Mouse (Mus musculus): Measurements from ENCODE around the gene Map4k4. TPM values are rescaled to one million over a fixed set of nuclear protein-coding genes. Genes with fewer than 3 reads are reported as not detected.

The Map4k4 gene
- polyA plus RNA-seq, 1 experiment: 54.5 TPM

GRCm38 (mm10) chr1:39956712-39957111 lies 56.0 kb downstream of the Map4k4 start:
- Histone ChIP-seq H3K27ac (ENCODE audit: insufficient read depth, low read depth, low read length) (no peak overlapping the region), H3K4me3 (ENCODE audit: insufficient read depth, low read length) (no peak overlapping the region), H3K4me1 (ENCODE audit: control insufficient read depth, insufficient read depth, low read length) (peaks cover 35% of the 10 kb centered on the region)
- no peak for TF ChIP-seq CTCF (IDR thresholded peaks at IDR 0.05; ENCODE audit: low read depth, low read length)
- no peak for TF ChIP-seq POLR2A (IDR thresholded peaks at IDR 0.05; ENCODE audit: borderline replicate concordance, low read depth, low read length)

- H3K4me3 ChIP-seq (ENCODE audit: insufficient read depth, low read length): no peak overlapping the region
- peaks cover 40% of the 10 kb centered on the region for H3K4me1 ChIP-seq (ENCODE audit: control insufficient read depth, insufficient read depth, low read length)
- TF ChIP-seq CTCF (IDR thresholded peaks at IDR 0.05; ENCODE audit: low read depth, low read length): no peak
- TF ChIP-seq POLR2A (IDR thresholded peaks at IDR 0.05; ENCODE audit: borderline replicate concordance, low read depth, low read length): no peak
- H3K27ac ChIP-seq (ENCODE audit: insufficient read depth, low read depth, low read length): no peak overlapping the region
These were observed 57.3 kb downstream of the Map4k4 start for GRCm38 (mm10) chr1:39957981-39958380.

GRCm38 (mm10) chr1:39960623-39961022 lies 59.9 kb downstream of the Map4k4 start:
- Histone ChIP-seq H3K4me3 (ENCODE audit: insufficient read depth, low read length) (no peak overlapping the region), H3K27ac (ENCODE audit: insufficient read depth, low read depth, low read length) (peak overlapping the region; percentile 64), H3K4me1 (ENCODE audit: control insufficient read depth, insufficient read depth, low read length) (peaks cover 53% of the 10 kb centered on the region)
- TF ChIP-seq CTCF (IDR thresholded peaks at IDR 0.05; ENCODE audit: low read depth, low read length): no peak

GRCm38 (mm10) chr1:39961113-39961512 lies 60.4 kb downstream of the Map4k4 start:
- Histone ChIP-seq H3K27ac (ENCODE audit: insufficient read depth, low read depth, low read length) (peak overlapping the region; percentile 64), H3K4me1 (ENCODE audit: control insufficient read depth, insufficient read depth, low read length) (peaks cover 54% of the 10 kb centered on the region), H3K4me3 (ENCODE audit: insufficient read depth, low read length) (no peak overlapping the region)
- TF ChIP-seq CTCF (IDR thresholded peaks at IDR 0.05; ENCODE audit: low read depth, low read length): no peak
- TF ChIP-seq POLR2A (IDR thresholded peaks at IDR 0.05; ENCODE audit: borderline replicate concordance, low read depth, low read length): no peak

- peaks cover 54% of the 10 kb centered on the region for H3K4me1 ChIP-seq (ENCODE audit: control insufficient read depth, insufficient read depth, low read length)
- TF ChIP-seq CTCF (IDR thresholded peaks at IDR 0.05; ENCODE audit: low read depth, low read length): no peak
- no peak for TF ChIP-seq POLR2A (IDR thresholded peaks at IDR 0.05; ENCODE audit: borderline replicate concordance, low read depth, low read length)
- H3K27ac ChIP-seq (ENCODE audit: insufficient read depth, low read depth, low read length): peak overlapping the region; percentile 10
- no peak overlapping the region for H3K4me3 ChIP-seq (ENCODE audit: insufficient read depth, low read length)
These were observed 61.6 kb downstream of the Map4k4 start for GRCm38 (mm10) chr1:39962321-39962720.

GRCm38 (mm10) chr1:39962840-39963239 lies 62.1 kb downstream of the Map4k4 start:
- Histone ChIP-seq H3K4me3 (ENCODE audit: insufficient read depth, low read length) (no peak overlapping the region), H3K27ac (ENCODE audit: insufficient read depth, low read depth, low read length) (peak overlapping the region; percentile 45), H3K4me1 (ENCODE audit: control insufficient read depth, insufficient read depth, low read length) (peaks cover 54% of the 10 kb centered on the region)
- TF ChIP-seq CTCF (IDR thresholded peaks at IDR 0.05; ENCODE audit: low read depth, low read length) (no peak), POLR2A (IDR thresholded peaks at IDR 0.05; ENCODE audit: borderline replicate concordance, low read depth, low read length) (no peak)

- Histone ChIP-seq H3K4me1 (ENCODE audit: control insufficient read depth, insufficient read depth, low read length) (peaks cover 54% of the 10 kb centered on the region), H3K27ac (ENCODE audit: insufficient read depth, low read depth, low read length) (no peak overlapping the region), H3K4me3 (ENCODE audit: insufficient read depth, low read length) (no peak overlapping the region)
- TF ChIP-seq POLR2A (IDR thresholded peaks at IDR 0.05; ENCODE audit: borderline replicate concordance, low read depth, low read length) (no peak), CTCF (IDR thresholded peaks at IDR 0.05; ENCODE audit: low read depth, low read length) (no peak)
These were observed 63.1 kb downstream of the Map4k4 start for GRCm38 (mm10) chr1:39963821-39964220.

- no peak overlapping the region for H3K27ac ChIP-seq (ENCODE audit: insufficient read depth, low read depth, low read length)
- H3K4me3 ChIP-seq (ENCODE audit: insufficient read depth, low read length): no peak overlapping the region
- H3K4me1 ChIP-seq (ENCODE audit: control insufficient read depth, insufficient read depth, low read length): peaks cover 58% of the 10 kb centered on the region
- TF ChIP-seq POLR2A (IDR thresholded peaks at IDR 0.05; ENCODE audit: borderline replicate concordance, low read depth, low read length) (no peak), CTCF (IDR thresholded peaks at IDR 0.05; ENCODE audit: low read depth, low read length) (no peak)
These were observed 63.7 kb downstream of the Map4k4 start for GRCm38 (mm10) chr1:39964427-39964826.

GRCm38 (mm10) chr1:39965461-39965860 lies 64.7 kb downstream of the Map4k4 start:
- Histone ChIP-seq H3K4me1 (ENCODE audit: control insufficient read depth, insufficient read depth, low read length) (peaks cover 55% of the 10 kb centered on the region), H3K4me3 (ENCODE audit: insufficient read depth, low read length) (no peak overlapping the region), H3K27ac (ENCODE audit: insufficient read depth, low read depth, low read length) (no peak overlapping the region)
- TF ChIP-seq CTCF (IDR thresholded peaks at IDR 0.05; ENCODE audit: low read depth, low read length): no peak
- TF ChIP-seq POLR2A (IDR thresholded peaks at IDR 0.05; ENCODE audit: borderline replicate concordance, low read depth, low read length): no peak

GRCm38 (mm10) chr1:39968999-39969398 lies 68.3 kb downstream of the Map4k4 start:
- Histone ChIP-seq H3K4me1 (ENCODE audit: control insufficient read depth, insufficient read depth, low read length) (peaks cover 38% of the 10 kb centered on the region), H3K27ac (ENCODE audit: insufficient read depth, low read depth, low read length) (peak overlapping the region; percentile 32; the same call in 1 of the 2 replicates), H3K4me3 (ENCODE audit: insufficient read depth, low read length) (no peak overlapping the region)
- TF ChIP-seq POLR2A (IDR thresholded peaks at IDR 0.05; ENCODE audit: borderline replicate concordance, low read depth, low read length) (no peak), CTCF (IDR thresholded peaks at IDR 0.05; ENCODE audit: low read depth, low read length) (no peak)
